Mouse (Mus musculus): Measurements from ENCODE around the gene Lrriq3. TPM values are rescaled to one million over a fixed set of nuclear protein-coding genes. Genes with fewer than 3 reads are reported as not detected.

The Lrriq3 gene
- total RNA-seq (2021) = under 1 TPM; 0.38 to 0.46 TPM
- long read RNA-seq, experiment 1, partial matches to known transcripts = 0 of 1 reads
- long read RNA-seq, experiment 1, other reads (novel, unspliced or antisense) = 0 of 1 reads
- long read RNA-seq, experiment 2, partial matches to known transcripts = 0 of 1 reads
- long read RNA-seq, experiment 2, other reads (novel, unspliced or antisense) = 0 of 1 reads

- peak; percentile 91 to 95 for DNase-seq (ENCODE audit: low spot score in 2 of 2)
Measured at GRCm38 (mm10) chr3:155093116-155093956, at the start of gene Lrriq3, which contains the start of gene Fpgt. TSS of gene Lrriq3 (plus strand) at chr3:155093434. TSS of gene Fpgt (minus strand) at chr3:155093403.

DNA sequence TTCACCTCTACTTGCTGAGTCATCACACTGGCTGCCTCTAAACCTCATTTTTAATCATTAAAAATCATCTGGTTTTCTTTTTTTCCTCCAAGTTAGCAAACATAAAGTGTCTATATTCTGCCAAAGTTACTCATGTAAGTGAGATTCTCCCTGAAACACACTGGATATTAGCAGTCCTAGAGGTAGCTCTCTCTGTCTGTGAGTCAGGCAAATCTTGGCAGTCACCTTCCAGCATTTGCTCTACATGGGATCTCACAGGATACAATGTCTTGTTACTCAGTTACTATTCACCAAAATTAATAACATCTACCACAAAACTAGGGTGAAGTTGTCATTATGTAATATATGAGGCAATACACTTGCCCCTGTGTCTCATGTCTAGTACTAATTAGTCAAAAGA is 41.2 kb upstream of the Lrriq3 start:
- DNase-seq (ENCODE audit: low spot score in 2 of 2) = no peak

DNA sequence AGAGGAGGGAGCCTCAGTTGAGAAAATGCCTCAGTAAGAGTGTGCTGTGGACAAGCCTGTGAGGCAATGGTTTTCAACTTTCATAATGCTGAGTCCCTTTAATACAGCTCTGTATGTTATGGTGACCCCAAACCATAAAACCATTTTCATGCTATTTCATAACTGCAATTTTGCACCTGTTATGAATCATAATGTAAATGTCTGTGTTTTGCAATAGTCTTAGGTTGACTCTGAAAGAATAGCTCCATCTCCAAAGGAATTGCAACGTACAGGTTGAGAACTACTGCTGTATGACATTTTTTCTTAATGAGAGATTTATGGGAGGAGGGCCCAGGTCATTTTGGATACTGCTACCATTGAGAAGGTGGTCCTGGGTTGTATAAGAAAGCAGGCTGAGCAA is 40.0 kb upstream of the Lrriq3 start:
- no peak for DNase-seq (ENCODE audit: low spot score in 2 of 2)

DNA sequence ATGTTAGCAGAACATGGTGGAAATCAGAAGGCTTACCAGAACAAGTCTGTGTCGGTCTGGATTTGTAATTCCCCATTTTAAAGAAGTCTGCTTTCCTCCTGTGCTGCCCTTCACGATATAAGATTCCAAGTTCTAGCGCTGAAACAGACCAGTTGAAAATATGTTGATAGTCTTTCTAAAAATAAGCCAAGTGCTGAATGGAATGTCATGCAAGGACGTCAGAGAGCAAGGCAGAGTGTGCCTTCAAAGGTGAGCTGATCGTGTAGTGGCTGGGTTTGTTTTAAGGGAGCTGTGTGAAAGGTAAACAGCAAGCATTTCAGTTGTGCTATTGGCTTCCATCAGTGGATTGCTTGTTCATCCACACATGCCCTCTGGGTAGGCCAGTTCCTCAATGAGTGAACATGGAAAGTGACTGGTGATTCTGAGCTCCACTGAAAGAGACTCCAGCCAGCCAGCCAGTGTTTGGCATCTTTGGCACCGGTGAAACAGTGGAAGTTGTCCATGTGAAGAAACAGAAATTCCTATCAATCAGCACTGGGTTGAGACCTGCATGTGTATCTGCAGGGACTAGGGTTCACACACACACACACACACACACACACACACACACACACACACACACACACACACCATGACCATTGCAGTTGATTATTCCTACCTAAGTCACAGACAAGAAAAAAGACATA is 37.9 kb upstream of the Lrriq3 start, which contains the start of gene Tnni3k:
Gene Tnni3k (minus strand): TSS at position 177 of the 686 bp plus-strand sequence.
- DNase-seq (ENCODE audit: low spot score in 2 of 2) = no peak

GRCm38 (mm10) chr3:155056606-155057005 is 36.6 kb upstream of the Lrriq3 start:
- peak in 1 of 2 experiments; percentile 10 for DNase-seq (ENCODE audit: low spot score in 2 of 2)

DNA sequence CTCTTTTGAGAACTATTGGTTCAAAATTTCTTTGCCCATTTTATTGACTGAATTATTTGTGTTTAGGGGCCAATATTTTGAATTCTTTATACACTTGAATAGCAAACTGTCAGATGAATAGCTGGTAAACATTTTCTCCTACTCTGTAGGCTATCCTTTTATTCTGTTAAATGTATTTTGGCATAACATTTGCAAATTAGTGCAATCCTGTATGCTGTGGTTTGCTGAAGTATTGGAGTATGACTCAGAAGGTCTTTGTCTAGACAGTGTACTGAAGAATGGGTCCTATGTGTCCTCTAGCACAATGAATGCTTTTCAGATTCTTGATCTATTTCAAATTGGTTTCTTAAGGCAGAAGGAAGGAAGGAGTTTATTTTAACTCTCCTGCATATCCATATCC is 35.7 kb upstream of the Lrriq3 start:
- DNase-seq (ENCODE audit: low spot score in 2 of 2) = no peak

GRCm38 (mm10) chr3:155058800-155059448 is 34.3 kb upstream of the Lrriq3 start:
- DNase-seq (ENCODE audit: low spot score in 2 of 2) = no peak

- no peak for DNase-seq (ENCODE audit: low spot score in 2 of 2)
Measured at GRCm38 (mm10) chr3:155059449-155059822, 33.8 kb upstream of the Lrriq3 start.

DNA sequence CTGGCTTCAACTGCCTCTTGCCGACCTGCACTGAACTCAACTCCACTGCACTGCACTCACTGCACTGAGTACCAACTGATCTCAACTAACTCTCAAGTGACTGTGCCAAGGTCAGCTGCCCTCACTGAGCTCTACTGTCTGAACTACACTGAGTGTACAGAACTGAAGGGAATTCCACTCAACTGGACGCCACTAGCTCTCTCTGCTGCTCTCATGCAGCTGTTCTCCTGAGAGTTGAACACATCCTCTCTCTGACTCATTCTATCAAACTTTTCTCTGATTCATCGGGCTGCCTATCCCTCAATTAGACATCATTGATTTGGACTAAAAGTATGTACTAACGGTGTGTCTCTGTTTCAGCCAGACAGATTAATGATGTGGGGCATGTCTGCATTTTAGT is 15.3 kb upstream of the Lrriq3 start:
- DNase-seq (ENCODE audit: low spot score in 2 of 2) = no peak

GRCm38 (mm10) chr3:155092081-155092480 is 1.2 kb upstream of the Lrriq3 start:
- no peak for DNase-seq (ENCODE audit: low spot score in 2 of 2)

GRCm38 (mm10) chr3:155099266-155099665 is 6.0 kb downstream of the Lrriq3 start:
- no peak for DNase-seq (ENCODE audit: low spot score in 2 of 2)

DNA sequence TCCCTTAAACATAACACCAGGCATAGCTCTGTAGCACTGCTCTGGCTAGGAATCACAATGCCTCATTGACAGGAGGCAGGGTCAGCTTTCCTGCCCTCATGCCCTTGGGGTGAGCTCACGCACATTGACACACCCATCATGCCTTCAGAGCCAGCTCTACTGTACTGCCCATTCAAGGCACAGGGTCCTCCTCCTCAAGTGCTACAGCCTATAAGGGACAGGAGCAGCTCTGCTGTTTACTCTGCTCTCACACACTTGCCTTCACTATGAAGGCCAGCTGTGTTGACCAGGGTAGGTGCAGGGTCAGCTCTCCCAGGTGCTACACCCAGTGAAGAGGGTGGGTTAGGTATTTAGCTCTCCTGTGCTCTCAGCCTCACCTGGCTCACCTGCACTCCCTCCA is 12.7 kb downstream of the Lrriq3 start:
- DNase-seq (ENCODE audit: low spot score in 2 of 2) = no peak

DNA sequence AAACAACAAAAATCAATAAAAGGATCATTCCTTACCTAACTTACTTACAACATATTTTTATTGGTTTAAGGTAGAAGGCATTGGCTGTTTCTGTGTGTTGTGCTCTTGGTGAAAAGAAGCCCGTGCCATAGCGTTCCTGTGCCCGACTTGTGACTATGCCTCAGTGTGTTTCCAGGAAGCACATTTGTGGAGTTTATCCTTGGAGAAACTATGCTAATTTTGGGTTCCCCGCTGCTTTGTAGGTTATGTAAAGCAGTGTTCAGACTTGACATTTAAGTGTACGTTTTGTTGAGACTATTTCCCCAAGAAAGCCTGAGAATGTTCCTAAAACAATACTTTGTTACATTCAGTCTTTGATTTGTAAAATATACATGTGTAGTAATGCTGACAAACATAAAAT is 44.5 kb downstream of the Lrriq3 start:
- no peak for DNase-seq (ENCODE audit: low spot score in 2 of 2)

DNA sequence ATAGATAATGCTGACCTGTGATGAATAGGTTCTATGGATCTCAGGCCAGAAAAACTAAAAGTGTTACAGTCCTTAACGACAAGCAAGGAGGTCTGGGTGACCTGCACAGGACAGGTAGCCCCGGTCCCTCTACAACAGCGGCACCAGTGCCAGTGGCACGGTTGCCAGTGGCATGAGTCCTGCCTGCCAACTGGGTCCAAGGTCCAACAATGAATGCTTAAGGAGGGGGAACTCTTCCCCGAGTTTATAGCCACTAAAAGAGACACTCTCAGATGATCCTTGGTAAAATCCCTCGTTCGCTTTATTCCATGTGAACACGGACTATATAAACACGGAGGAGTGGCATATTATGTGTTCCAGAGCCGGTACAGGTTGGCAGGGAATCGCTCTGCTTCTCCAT is 47.8 kb downstream of the Lrriq3 start:
- no peak for DNase-seq (ENCODE audit: low spot score in 2 of 2)

GRCm38 (mm10) chr3:155144368-155144767 is 51.1 kb downstream of the Lrriq3 start:
- DNase-seq (ENCODE audit: low spot score in 2 of 2) = no peak

- DNase-seq (ENCODE audit: low spot score in 2 of 2) = no peak
Measured at GRCm38 (mm10) chr3:155161842-155162241, 68.6 kb downstream of the Lrriq3 start.

- DNase-seq (ENCODE audit: low spot score in 2 of 2) = no peak
Measured at GRCm38 (mm10) chr3:155180303-155180902, 87.2 kb downstream of the Lrriq3 start.

DNA sequence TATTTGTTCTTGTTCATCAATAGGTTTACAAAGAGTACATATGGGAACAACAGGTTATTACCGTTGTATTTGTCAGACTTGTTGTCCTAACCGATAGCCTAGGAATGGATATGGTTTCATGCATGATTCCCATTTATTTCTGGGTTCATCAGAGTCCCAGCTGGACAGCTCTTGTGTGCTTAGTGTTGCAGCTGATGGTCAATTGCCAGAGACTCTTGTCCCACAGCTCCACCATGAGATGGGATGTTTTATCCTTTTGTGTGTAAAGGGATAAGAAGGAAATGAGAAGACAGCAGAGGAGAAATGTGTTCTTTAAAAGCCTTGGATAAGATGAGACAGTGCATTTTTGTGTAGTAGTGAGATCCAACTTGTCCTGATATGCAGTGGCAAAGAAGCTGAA is 93.2 kb downstream of the Lrriq3 start:
- DNase-seq (ENCODE audit: low spot score in 2 of 2) = no peak

DNA sequence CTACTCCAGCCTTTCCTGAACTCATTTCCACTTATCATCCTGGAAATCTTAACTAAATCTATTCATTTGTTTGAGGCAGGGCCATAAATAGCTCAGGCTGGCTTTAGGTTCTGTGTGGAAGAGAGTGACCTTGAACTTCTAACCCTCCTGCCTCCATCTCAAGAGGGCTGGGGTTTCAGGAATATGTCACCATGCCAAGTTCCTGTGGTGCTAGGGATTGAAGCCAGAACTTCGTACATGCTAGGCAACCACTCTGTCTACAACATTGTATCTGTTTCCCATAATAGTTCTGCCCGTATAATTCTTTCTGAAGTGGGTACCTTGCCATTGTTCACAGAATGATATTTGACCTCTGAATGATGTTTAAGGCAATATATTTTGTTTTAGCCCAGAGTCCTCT is 95.6 kb downstream of the Lrriq3 start:
- no peak for DNase-seq (ENCODE audit: low spot score in 2 of 2)

GRCm38 (mm10) chr3:155234919-155235318 is 141.7 kb downstream of the Lrriq3 start:
- peak in 1 of 2 experiments; percentile 52 for DNase-seq (ENCODE audit: low spot score in 2 of 2)

- DNase-seq (ENCODE audit: low spot score in 2 of 2) = no peak
Measured at GRCm38 (mm10) chr3:155235502-155235901, 142.3 kb downstream of the Lrriq3 start.
